Mouse (Mus musculus) left cerebral cortex, adult 9 months (tissue): ENCODE results near the gene Nabp1.
A peak's percentile ranks its signal among the peaks of the same experiment; 100 is the strongest.

Experiments
- DNase-seq, 2 experiments: peaks; one replicate each; pipeline ENCODE4 v3.0.0; 2022; ENCODE audit warnings: low spot score in 2 of 2

Gene Nabp1

DNA sequence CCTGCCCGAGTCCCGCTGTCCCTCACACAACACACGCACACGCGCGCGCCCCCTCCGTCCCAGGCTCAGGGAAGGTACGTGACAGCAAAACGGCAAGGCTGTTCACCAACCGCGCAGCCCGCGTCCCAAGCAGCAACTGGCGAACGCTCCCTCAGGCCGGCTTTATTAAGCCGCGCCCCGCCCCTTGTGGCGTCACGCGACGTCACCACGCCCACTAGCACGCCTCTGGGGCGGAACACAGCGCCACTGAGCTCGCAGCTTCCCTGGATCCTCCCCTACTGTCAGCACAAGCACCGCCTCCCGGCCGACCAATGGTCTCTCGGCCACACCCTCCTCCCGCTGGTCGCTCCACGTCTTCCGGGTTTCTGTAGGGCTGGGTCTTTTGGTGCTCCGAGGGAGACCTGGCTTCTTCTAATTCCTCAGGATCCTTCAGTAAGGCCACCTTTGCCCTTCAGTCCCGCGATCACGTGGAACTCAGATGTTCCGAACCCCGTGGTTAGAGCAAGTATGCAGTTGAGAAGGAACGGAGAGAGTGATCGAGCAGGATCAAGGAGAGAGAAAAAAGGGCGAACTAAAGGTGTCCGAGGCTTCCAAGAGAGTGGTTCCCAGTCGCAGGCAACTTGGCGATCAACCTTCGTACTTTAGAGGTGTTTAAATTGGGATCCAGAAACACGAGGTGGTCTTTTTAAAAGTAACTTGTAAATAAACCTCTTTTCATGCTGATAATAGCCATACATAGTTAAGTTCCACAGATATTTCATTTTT lies at the start of gene Nabp1:
Gene Nabp1, minus strand, starts transcription at position 164 of the 765 bp plus-strand sequence.
- peak; percentile 96 to 99 for DNase-seq

DNA sequence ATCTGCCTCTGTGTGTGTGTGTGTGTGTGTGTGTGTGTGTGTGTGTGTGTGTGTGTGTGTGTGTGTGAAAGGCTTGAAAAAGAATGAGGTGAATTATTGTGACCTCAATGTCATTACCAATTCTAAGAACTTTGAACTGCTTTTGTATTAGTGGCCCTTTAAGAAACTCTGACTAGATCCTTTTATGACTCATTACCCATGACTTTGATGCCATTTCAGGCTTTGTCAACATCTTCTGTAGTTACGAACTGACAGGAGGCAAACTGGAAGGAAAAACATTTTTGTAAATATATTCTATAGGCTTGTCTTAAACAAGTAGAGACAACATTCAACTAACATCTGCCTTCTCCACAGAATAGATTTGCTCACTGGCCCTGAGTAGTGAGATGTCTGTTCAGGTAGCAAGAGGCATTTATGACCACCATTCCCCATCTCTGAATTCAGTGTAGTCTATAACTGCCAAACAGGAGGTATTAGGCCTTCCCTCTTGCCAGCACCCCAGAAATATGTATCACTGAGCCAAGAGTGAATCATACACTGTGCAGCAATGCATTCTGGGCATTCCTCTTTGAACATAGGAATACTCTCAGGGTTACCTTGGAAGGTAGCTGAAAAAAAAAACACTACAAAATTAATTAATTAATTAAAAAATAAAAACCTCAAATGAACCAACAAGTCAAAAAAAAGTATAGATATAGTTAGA lies 47.5 kb upstream of the Nabp1 start:
- DNase-seq: no peak

DNA sequence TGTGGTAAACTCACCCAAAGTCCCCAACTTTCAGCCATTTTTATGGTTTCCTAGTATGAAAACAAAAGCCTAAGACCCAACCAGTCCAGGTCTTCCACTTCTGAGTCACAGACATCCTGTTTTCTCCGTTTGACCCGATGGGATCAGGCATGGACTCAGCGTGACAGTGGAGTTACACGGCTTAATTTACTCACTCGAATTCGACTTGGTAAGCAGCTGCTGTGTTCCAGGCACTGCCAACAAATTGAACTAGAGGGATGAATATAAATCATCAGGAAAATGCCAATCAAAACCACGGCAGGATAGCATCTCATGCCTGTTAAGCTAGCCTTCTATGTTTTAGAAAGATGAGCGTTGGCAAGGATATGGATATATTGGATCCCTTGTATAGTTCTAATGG lies 43.4 kb upstream of the Nabp1 start:
- no peak for DNase-seq

DNA sequence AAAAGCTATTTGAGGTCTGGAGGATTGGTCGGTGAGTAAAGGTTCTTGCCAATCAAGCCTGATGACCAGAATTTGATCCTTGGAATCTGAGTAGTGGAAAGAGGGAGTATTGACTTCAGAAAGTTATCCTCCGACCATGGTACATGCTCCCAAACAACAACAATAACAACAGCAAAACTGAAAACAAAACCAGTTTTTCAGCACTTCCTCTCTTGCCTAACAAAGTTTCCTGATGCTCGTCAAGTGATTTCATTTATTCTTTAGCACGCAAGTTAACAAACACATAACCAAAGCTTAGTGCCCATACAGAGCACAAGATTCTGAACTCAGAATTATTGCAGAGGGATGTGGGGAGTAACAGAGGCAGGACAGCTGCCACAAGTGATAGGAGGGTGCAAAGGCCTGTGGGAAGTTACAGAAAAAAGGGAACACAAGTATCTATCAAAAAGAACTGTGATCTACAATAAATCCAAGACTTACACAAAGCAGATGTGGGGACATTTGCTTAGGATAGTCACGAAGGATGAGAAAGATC lies 42.1 kb upstream of the Nabp1 start:
- DNase-seq: no peak

DNA sequence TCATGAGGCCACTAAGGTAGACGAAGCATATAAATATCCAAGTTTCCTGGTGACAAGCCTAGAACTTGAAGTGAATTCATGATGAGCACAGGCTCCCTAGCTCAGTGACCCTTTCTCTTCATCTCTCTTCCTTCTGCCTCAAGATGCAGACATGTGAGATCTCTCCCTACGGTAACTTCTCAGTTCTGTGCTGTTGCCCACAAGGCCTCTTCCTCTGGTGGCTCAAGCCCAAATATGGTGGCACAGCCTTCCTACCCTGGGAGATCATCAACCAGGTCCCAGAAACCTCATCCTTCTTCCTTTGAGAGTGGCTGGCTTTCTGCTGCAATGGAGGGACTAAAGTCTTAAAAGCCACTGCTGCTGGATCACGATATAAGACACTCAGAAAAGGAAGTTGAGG lies 40.9 kb upstream of the Nabp1 start:
- DNase-seq: no peak

DNA sequence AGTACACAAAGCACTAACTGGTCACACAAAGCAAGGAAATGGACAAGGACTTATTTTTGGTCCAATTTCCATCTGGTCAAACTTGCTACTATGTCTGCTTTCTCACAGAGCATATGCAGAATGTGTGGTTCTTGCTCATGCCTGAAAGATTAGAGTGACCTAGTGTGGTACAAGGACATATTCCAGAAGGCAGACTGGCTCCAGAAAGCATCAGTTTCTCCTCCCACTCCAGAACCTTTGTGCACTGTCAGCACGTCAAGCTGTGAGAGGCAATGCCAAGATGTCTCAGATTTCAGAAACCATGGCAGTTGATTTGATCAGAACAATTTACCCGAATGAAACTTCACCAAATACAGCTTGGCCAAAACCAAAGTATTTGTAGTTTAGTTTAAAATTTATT lies 37.4 kb upstream of the Nabp1 start:
- no peak for DNase-seq

DNA sequence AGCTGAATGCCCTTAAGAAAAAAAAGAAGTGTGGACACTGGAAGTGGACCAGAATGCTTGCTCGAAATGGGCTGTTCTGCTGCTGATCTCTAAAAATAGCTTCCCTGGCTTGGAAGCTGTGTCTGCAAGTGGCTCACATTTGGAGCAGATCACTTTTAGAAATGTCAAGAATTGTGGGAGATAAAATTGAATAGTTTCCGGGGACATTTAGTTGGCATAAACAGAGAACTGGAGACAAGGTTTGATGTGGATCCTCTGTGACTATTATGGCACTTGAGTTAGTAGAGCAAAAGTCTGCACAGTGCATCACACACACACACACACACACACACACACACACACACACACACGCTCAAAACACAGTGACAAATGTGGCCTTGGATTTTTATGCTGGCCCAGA lies 36.8 kb upstream of the Nabp1 start:
- peak; percentile 14 to 21 for DNase-seq

DNA sequence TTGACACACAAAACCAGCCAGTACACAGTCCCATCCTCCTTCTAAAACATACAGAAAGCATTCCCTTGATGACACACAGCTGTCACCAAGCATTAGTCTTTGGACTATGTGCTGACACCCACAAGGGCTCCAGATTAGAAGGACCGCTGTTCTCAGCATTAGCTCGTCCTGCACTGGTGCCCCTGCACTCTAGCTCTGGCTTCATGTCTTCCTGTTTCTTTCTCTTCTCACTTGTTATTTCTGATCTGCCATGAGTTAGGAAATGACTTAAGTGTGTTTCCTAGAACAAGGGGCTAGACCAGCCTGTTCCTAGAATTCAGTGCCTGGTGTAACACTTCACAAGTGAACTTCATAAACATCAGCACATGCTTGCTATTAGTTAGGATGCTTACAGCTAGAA lies 36.2 kb upstream of the Nabp1 start:
- no peak for DNase-seq

DNA sequence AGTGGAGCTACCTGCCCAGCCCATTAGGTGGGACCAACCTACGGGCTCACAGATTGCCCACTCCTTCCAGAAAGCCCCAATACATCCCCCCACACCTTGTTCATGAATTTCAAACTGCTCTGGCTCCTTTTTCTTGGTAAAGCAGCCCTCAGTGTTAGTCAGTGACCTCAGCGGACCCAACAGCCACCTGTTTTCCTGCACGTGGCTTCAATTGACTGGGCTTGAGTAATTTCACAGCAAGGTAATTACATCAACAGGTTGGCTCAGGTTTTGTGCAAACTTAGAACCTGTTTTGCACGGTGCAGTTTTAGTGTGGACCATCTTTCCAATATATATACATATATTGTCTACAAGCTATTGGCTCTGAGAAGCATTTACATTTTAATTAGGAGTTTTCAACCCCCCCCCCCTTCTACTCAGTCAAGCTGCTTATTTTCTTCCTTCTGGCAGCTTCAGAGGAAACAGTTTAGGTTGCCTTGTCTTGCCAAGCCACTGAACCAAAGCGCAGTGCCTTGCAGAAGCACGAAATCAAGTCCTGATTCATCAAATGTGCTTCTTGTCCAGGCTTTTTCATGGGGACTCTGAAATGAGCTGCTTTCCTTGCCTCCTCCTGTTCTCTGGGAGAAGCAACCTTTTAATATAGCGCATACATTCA lies 35.0 kb upstream of the Nabp1 start:
- no peak for DNase-seq

DNA sequence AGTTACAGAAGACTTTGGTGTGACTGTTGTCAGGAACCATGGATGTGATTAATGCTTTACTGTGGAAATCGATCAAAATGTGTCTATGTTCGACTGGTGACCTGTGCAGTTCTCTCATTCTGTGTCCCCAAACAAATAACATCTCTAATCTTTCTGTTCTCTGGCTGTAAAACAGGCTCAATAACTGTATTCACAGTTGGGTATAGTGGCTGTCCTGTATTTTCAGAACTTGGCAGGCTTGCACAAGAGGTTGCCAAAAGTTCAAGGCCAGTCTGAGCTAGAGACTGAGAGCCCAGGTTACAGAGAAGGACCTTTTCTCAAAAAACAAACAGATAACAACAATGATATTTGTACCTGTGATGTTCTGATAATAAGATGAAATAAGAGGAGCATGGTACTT lies 34.1 kb upstream of the Nabp1 start:
- no peak for DNase-seq

DNA sequence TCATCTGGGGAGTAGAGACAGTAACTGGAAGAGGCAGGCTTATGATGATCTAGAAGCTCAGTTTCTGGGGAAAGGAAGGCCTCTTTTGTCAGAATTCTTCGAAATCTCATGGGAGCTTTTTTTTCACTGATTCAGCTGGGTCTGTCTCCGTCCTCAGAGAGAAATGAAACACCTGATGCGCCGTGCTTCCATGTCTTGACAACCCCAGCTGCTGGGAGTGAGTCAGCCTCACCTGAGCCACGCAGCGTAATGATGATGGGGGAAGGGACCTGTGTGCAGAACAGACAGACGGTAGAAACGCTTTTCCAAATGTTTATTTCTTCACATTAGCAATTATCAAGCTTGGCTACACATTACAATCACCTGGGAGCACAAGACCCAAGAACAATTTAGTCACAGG lies 31.6 kb upstream of the Nabp1 start:
- no peak for DNase-seq

DNA sequence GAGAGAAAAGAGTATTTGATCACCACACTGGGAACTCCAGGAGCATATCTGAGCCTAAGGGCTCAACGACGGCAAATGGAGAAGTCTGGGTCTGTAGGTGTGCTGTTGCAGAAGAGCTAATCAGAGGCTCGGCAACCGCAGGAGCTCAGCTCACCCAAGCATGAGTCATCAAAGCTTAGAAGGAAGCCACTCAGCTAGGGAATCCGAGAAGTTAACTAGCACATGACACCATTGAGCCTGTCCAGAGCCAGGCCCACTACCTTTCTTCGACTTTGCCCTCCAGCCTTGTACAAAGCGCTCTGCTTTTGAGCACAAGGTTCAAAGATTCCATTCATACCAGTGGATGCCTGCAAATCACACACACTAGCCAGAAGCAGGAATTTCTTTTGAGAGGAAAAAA lies 30.9 kb upstream of the Nabp1 start:
- no peak for DNase-seq

DNA sequence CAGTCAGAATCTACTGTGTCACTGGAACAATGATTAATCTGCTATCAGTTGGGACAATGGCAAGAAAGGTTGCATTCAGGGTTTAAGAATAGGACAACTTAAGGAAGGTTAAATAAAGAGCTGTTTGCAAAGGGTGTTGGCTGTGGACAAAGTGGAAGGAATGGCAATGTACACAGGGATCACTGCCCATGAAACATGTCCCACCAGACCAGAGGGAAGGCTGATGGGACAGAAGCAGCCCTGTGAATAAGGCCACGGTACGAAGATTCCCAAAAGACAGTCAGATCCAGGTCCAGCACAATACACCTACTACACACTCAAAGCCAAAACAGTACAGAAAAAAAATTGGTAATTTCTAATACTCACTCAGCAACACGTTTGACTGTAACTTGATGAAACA lies 30.3 kb upstream of the Nabp1 start:
- DNase-seq: no peak

DNA sequence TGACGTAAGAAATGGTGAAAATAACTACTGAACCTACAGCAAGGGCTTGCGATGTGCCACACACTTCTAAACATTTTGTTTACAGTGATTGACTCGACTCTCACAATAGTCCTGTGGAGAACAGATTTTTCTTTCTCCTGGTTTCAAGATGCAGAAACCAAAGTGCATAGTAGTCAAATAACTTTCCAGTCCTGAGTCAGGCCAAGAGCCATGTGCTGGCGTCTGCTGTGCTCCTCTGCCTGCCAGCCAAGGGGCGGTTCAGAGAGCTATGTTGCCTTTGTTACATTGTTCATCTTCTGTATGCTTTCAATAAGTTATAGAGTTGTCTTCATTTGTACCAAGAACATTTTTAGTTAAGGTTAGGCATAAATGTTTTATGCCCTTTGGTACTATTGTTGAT lies 29.2 kb upstream of the Nabp1 start:
- DNase-seq: no peak

DNA sequence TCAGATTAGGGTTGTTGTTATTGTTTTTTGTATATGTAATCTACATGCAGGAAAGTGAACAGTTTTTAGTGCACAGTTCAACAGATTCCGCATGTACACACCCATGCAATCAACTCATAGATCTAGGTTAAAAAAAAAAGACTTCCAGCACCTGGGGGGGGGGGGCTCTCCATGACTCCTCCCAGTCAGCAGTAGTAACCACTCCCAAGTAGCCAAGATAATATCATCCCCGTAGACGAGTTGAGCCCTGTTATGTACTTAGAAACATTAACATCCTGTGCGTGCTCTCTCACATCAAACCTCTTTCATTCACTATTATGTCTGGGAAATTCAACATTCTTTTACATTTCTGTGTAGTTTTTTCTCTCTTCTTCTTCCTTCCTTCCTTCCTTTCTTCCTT lies 28.0 kb upstream of the Nabp1 start:
- no peak for DNase-seq

DNA sequence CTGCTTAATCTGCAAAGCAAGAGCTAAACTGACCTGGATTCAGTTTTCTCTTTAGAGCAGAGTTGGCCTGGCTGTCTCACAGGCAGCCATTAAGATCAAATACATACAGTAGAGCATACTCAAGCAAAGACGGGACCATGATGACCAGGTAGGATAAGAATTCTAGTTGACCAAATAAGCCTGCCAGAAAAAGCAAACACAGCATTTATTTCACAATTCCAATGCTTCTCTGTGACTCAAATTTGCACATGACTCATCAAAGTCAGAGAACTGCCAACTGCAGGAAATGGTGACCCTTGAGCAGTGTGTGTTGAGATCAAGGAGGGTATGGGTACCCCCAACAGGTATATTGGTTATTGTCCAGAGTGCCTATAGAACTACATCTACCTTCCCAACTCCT lies 27.4 kb upstream of the Nabp1 start:
- DNase-seq: no peak

DNA sequence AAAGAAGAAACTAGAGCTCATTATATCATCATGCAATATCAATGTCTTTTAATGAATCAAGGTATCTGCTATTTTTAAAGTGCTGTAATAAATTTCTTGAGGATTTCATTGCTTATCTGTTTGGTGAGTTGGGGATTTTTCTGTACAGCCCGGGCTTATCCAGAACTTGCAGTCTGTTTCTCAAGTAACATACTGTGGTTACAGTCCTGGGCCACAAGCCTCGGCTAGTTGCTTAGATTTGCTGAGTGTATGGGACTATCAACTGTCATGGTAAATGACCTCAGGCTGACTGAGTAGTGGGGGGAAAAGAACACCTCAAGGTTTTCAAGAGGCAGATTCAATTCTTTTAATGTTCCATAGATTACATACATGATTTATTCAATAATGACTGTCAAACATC lies 24.8 kb upstream of the Nabp1 start:
- DNase-seq: no peak

DNA sequence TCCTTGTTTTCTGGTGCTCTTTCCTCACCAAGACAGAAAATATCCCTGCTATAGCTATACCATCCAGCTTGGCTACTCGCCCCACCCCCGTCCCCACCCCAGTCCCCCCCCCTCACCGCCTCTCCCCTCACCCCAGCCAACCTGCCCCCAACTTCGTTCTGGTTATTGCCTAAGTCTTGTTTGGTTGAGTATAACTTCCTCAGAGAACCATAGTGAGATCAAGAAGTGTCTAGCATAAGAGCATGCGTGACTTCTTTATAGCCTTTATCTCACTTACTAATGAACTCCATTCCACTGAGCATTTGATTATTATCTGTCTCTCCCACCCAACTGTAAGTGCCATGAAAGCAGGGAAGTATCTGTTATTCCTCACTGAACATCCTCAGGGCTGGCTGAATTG lies 24.1 kb upstream of the Nabp1 start:
- no peak for DNase-seq

DNA sequence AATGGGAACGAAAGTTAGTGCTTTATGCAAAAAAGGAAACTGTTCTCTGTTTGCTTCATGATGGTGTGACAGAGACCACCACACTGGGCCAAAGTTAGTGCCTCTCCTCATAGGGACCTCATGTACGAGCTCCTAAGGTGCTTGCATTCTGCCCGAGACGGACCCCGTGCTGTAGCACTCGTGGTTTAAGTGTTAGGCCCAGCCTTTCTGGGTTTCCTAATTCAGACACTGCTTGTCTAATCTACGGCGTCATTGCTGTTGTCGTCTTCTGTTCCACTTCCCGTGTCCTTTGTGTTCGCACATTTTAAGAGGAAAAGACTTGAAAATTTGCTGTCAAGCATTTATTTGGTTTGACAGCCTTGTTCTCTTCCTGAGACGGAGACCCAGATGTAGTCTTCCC lies 23.0 kb upstream of the Nabp1 start:
- DNase-seq: no peak

DNA sequence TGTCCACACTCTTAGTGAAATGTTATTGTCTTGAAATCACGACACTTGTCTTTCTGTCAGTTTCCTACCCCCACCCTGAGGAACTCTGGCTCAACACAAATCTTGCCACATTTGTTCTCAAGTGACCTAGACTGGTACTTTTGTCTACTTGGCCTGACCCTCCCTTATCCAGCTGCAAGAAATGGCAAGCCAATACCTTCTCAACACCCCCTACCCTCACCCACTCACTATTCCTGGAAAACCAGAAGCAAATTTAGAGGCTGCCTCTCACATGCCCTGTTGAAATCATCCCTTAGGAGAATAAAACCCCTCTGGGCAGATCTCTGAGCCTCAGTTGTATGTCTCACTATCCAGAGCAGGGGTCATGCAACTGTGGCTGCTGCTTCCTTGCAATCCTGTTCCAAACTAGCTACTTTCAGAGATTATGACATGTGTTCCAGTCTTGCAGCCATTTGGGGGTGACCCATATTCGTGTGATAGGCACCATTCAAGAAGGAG lies 20.4 kb upstream of the Nabp1 start:
- DNase-seq: no peak

DNA sequence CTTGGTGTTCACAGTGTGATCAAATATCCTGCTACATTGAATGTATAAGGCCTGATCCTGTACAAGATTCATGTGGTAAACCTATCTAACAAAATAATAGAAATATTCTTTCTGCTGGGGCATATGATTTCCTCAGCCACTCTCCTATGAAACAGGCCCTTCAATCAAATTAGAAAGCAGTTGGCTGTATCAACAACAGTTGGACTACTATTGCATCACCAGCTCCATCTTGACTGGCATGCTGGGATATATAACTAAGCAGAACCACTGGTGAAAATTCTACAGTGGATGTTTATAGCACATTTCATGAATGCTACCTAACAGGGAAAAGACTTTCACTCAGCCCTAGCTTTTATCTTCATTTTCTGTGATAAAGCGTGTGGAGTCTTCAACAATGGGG lies 17.9 kb upstream of the Nabp1 start:
- DNase-seq: no peak

DNA sequence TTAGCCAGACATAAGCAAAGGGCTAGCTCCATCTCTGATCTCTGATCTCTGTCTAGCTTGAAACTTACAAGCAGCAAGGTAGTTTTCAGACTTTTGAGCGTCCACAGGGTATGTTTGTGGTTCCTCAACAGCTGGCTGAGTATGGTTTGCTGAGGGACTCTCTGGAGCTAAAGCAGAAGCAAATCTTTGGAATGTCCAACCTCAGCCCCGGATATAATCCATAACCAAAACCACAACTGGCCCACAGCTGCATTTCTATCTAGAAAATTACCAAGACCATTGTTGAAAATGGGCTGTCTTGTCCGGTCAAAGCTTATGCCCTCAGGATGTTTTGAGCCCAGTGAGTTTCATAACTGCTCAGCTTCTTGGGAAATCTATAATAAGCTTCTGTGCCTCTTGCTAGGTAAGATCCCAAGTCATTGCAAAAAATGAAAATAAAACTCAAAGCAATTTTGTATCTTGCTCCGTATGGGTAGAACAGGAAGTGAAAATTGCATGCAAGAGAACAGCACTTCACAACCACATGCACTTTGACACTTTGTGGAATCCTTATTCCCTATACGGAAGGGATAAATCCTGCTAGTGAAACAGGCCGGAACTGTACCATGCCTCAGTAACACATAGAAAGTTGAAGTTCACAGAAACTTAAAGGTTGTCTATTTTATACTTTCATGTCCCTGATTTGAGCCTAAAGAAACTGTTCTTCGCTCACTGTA lies 15.5 kb upstream of the Nabp1 start:
- DNase-seq: no peak
